In genomic region chr2:29537334-29537733, GRCm38 (mm10) we compare ENCODE assay signal across 25 mouse cellular contexts.
A peak's percentile ranks its signal among the peaks of the same experiment; 100 is the strongest.
DNase-seq lines count a peak whose midpoint lies in the region; ATAC-seq and TF ChIP-seq lines count a peak whose summit lies in the region.
"Had no signal": no experiment of that assay in that cellular context is flagged by ENCODE, and none has a peak within 500 bp of the region (broad histone marks: within the 10 kb centered on the region; RNA-seq: fewer than 3 reads in every experiment).

No protein-coding gene starts in this region.

- no peak overlapping the region for H3K9ac ChIP-seq in lung, embryonic 14.5 days
- H3K9ac ChIP-seq: embryonic facial prominence, embryonic 12.5 days; forebrain, postnatal 0 days; heart, embryonic 13.5 days; hindbrain, embryonic 13.5 days; lung, embryonic 15.5 days; neural tube, embryonic 15.5 days had no signal

- TF ChIP-seq CTCF in kidney, adult 2 months (conservative IDR thresholded peaks at IDR 0.05; ENCODE audit: insufficient read depth, insufficient read length, low read depth, low read length): peak; percentile 47; the same call in 1 of the 2 replicates
- TF ChIP-seq CTCF in lung, embryonic 14.5 days (IDR thresholded peaks at IDR 0.05; ENCODE audit: low read depth): peak; percentile 44

- H3K4me3 ChIP-seq in kidney, adult 2 months (ENCODE audit: insufficient read depth, low read depth, low read length): no peak overlapping the region
- no peak overlapping the region for H3K4me3 ChIP-seq in lung, embryonic 14.5 days (ENCODE audit: low read depth, low read length)
- H3K4me3 ChIP-seq: embryonic facial prominence, embryonic 12.5 days; heart, adult 2 months; heart, embryonic 13.5 days; hindbrain, embryonic 13.5 days; layer of hippocampus, adult 2 months; lung, embryonic 15.5 days; neural tube, embryonic 15.5 days had no signal

- H3K27me3 ChIP-seq in kidney, adult 2 months (replicated peaks; ENCODE audit: control insufficient read depth, insufficient read depth, low read length): no peaks in the 10 kb centered on the region
- H3K27me3 ChIP-seq in lung, embryonic 14.5 days (ENCODE audit: insufficient read depth, low read length): no peaks in the 10 kb centered on the region
- H3K27me3 ChIP-seq: embryonic facial prominence, embryonic 12.5 days; lung, embryonic 15.5 days; neural tube, embryonic 15.5 days had no signal

- no peak for TF ChIP-seq POLR2A in kidney, adult 2 months (IDR thresholded peaks at IDR 0.05; ENCODE audit: low read depth, low read length)

- H3K4me1 ChIP-seq in kidney, adult 2 months (ENCODE audit: control insufficient read depth, insufficient read depth, low read length): no peaks in the 10 kb centered on the region
- no peaks in the 10 kb centered on the region for H3K4me1 ChIP-seq in lung, embryonic 14.5 days (ENCODE audit: insufficient read depth)
- H3K4me1 ChIP-seq: embryonic facial prominence, embryonic 12.5 days; lung, embryonic 15.5 days; neural tube, embryonic 15.5 days had no signal

- H3K36me3 ChIP-seq in kidney, adult 2 months (ENCODE audit: control insufficient read depth, insufficient read depth, low read length): no peaks in the 10 kb centered on the region
- no peaks in the 10 kb centered on the region for H3K36me3 ChIP-seq in lung, embryonic 14.5 days (ENCODE audit: insufficient read depth)
- H3K36me3 ChIP-seq: embryonic facial prominence, embryonic 12.5 days; heart, embryonic 13.5 days; hindbrain, embryonic 13.5 days; lung, embryonic 15.5 days; neural tube, embryonic 15.5 days had no signal

- no peak overlapping the region for H3K27ac ChIP-seq in kidney, adult 2 months (ENCODE audit: insufficient read depth, low read depth, low read length)
- no peak overlapping the region for H3K27ac ChIP-seq in lung, embryonic 14.5 days (ENCODE audit: low read depth)
- H3K27ac ChIP-seq: embryonic facial prominence, embryonic 12.5 days; heart, adult 2 months; hindbrain, embryonic 13.5 days; layer of hippocampus, adult 2 months; lung, embryonic 15.5 days; neural tube, embryonic 15.5 days had no signal

- DNase-seq in kidney, adult 2 months: no peak
- DNase-seq in kidney, postnatal 14 days: no peak
- DNase-seq in lung, embryonic 14.5 days: no peak
- no peak for DNase-seq in lung, postnatal 4 days
- peak; percentile 75 for DNase-seq in R1 (ENCODE audit: low read depth, low spot score)
- DNase-seq in heart, postnatal 25 days (ENCODE audit: low spot score): no peak
- no peak for DNase-seq in retina, postnatal 1 day
- DNase-seq: adrenal gland, adult 2 months; cerebellum, adult 11 months; cerebellum, postnatal 14 days; forebrain, postnatal 0 days; gastrocnemius, postnatal 25 days; heart, adult 2 months; heart, postnatal 14 days; kidney, postnatal 10 days; thymus, postnatal 14 days had no signal

- ATAC-seq in lung, embryonic 14.5 days (ENCODE audit: insufficient read depth): no peak
- ATAC-seq: forebrain, postnatal 0 days; inflammation-experienced regulatory T-cells, adult 6 months had no signal

- intact Hi-C loops in heart, postnatal 25 days (cut with DNase I): no loop called here

- WGBS in kidney, adult 2 months: 77% methylated on average over 8 of the region's 8 CpGs
- WGBS in lung, embryonic 14.5 days: 78% methylated on average over 8 of the region's 8 CpGs

- H3K4me2 ChIP-seq in lung, embryonic 14.5 days: no peak overlapping the region
- H3K4me2 ChIP-seq: embryonic facial prominence, embryonic 12.5 days; heart, embryonic 13.5 days; hindbrain, embryonic 13.5 days; liver, embryonic 11.5 days; lung, embryonic 15.5 days; midbrain, embryonic 11.5 days; neural tube, embryonic 15.5 days had no signal

- H3K9me3 ChIP-seq in lung, embryonic 14.5 days (ENCODE audit: low read depth, low read length): no peaks in the 10 kb centered on the region
- H3K9me3 ChIP-seq: embryonic facial prominence, embryonic 12.5 days; heart, embryonic 13.5 days; hindbrain, embryonic 13.5 days; lung, embryonic 15.5 days; neural tube, embryonic 15.5 days had no signal
